Mouse (Mus musculus) megakaryocyte-erythroid progenitor cell, adult 5-6 weeks (primary cell): ENCODE results near the gene Gpr82. TPM values are rescaled to one million over a fixed set of nuclear protein-coding genes. Genes with fewer than 3 reads are reported as not detected.

Source experiments
- ATAC-seq: replicated peaks from 2 replicates; pipeline ENCODE4 v1.8.0; 2016; ENCODE audit warnings: mild to moderate bottlenecking, inconsistent platforms; ENCODE audit not compliant: severe bottlenecking, poor library complexity, low FRiP score, low TSS enrichment
- total RNA-seq, 2 experiments: library from RNA; stranded (forward) in 1 of 2; stranded (reverse) in 1 of 2; fragments of 200-1000, 215-1000 nt in 1 of 2; fragments of >200 nt in 1 of 2; fragmentation: Nextera tagmentation in 1 of 2; gene quantifications; 2 replicates each; pipeline ENCODE4 v1.2.3; 2014 to 2017

Gene Gpr82
- total RNA-seq (2014; fragmentation: Nextera tagmentation), result 0.92 TPM in 1 of 2 replicates, not detected in the other
- not detected in 2 replicates for total RNA-seq (2017)

GRCm38 (mm10) chrX:13661063-13661462 is at the start of gene Gpr82:
Gene Gpr82 (plus strand): TSS chrX:13661363.
- ATAC-seq, result no peak

GRCm38 (mm10) chrX:13612115-13612514 is 49.0 kb upstream of the Gpr82 start:
- no peak for ATAC-seq

- no peak for ATAC-seq
These were observed 44.4 kb upstream of the Gpr82 start for GRCm38 (mm10) chrX:13616726-13617125.

- no peak for ATAC-seq
These were observed 43.9 kb upstream of the Gpr82 start for GRCm38 (mm10) chrX:13617294-13617693.

- ATAC-seq, result no peak
These were observed 42.7 kb upstream of the Gpr82 start for GRCm38 (mm10) chrX:13618476-13618875.

- no peak for ATAC-seq
These were observed 39.7 kb upstream of the Gpr82 start for GRCm38 (mm10) chrX:13621473-13621872.

GRCm38 (mm10) chrX:13622654-13623053 is 38.5 kb upstream of the Gpr82 start:
- no peak for ATAC-seq

- no peak for ATAC-seq
These were observed 29.4 kb upstream of the Gpr82 start, which contains the start of gene Gpr34 for GRCm38 (mm10) chrX:13631599-13632283. Gene Gpr34 (plus strand): TSS chrX:13632089.

- no peak for ATAC-seq
These were observed 24.8 kb upstream of the Gpr82 start for GRCm38 (mm10) chrX:13636398-13636797.

GRCm38 (mm10) chrX:13638894-13639293 is 22.3 kb upstream of the Gpr82 start:
- ATAC-seq, result no peak

- ATAC-seq, result peak; percentile 72
These were observed 9.3 kb upstream of the Gpr82 start for GRCm38 (mm10) chrX:13651889-13652288.

- no peak for ATAC-seq
These were observed 8.9 kb upstream of the Gpr82 start for GRCm38 (mm10) chrX:13652291-13652690.

GRCm38 (mm10) chrX:13655005-13655421 is 6.2 kb upstream of the Gpr82 start:
- ATAC-seq, result peak; percentile 23

- no peak for ATAC-seq
These were observed 5.3 kb upstream of the Gpr82 start for GRCm38 (mm10) chrX:13655906-13656305.

GRCm38 (mm10) chrX:13656721-13657120 is 4.4 kb upstream of the Gpr82 start:
- ATAC-seq, result no peak

GRCm38 (mm10) chrX:13658616-13659140 is 2.5 kb upstream of the Gpr82 start:
- no peak for ATAC-seq

GRCm38 (mm10) chrX:13659201-13659890 is 1.8 kb upstream of the Gpr82 start:
- ATAC-seq, result no peak

- peak; percentile 93 for ATAC-seq
These were observed 7.7 kb downstream of the Gpr82 start for GRCm38 (mm10) chrX:13668867-13669266.

GRCm38 (mm10) chrX:13670342-13670741 is 9.2 kb downstream of the Gpr82 start:
- ATAC-seq, result no peak

GRCm38 (mm10) chrX:13673001-13673400 is 11.8 kb downstream of the Gpr82 start:
- ATAC-seq, result no peak

- no peak for ATAC-seq
These were observed 20.6 kb downstream of the Gpr82 start for GRCm38 (mm10) chrX:13681748-13682147.
